Mouse (Mus musculus) spleen, adult 2 months (tissue): ENCODE results near the gene Rps15a. TPM values are rescaled to one million over a fixed set of nuclear protein-coding genes. Genes with fewer than 3 reads are reported as not detected.
A peak's percentile ranks its signal among the peaks of the same experiment; 100 is the strongest.

ENCODE experiments used
- DNase-seq, 2 experiments: peaks; one replicate each; pipeline versions ENCODE4 v3.0.0 to v3.0.0-alpha.2; 2012 to 2021; ENCODE audit warnings: low spot score in 2 of 2, low read depth in 1 of 2
- H3K27ac ChIP-seq: fragments of 200-500 bp; 2 replicates; pipeline ENCODE4 v1.5.1; 2012; ENCODE audit warnings: low read length, inconsistent platforms; ENCODE audit not compliant: insufficient read depth
- H3K27me3 ChIP-seq: fragments of 200-500 bp; 2 replicates; pipeline ENCODE4 v1.6.1; 2012; ENCODE audit warnings: mild to moderate bottlenecking, moderate library complexity, low read length, inconsistent platforms; ENCODE audit not compliant: control insufficient read depth, insufficient read depth
- H3K36me3 ChIP-seq: fragments of 200-500 bp; 2 replicates; pipeline ENCODE4 v1.6.1; 2012; ENCODE audit warnings: mild to moderate bottlenecking, low read length, inconsistent platforms; ENCODE audit not compliant: control insufficient read depth, insufficient read depth
- H3K4me1 ChIP-seq: fragments of 200-500 bp; 2 replicates; pipeline ENCODE4 v1.6.1; 2011; ENCODE audit warnings: inconsistent platforms; ENCODE audit not compliant: control insufficient read depth, insufficient read depth, insufficient read length
- H3K4me3 ChIP-seq: fragments of 200-500 bp; 2 replicates; pipeline ENCODE4 v1.5.1; 2011; ENCODE audit warnings: mild to moderate bottlenecking, inconsistent platforms; ENCODE audit not compliant: insufficient read depth, insufficient read length; ENCODE audit errors: extremely low read depth
- CTCF ChIP-seq: fragments of 200-500 bp; IDR thresholded peaks from 2 replicates; pipeline ENCODE4 v1.5.1; 2011; ENCODE audit warnings: mild to moderate bottlenecking, inconsistent platforms; ENCODE audit not compliant: insufficient read depth, insufficient read length, insufficient replicate concordance; ENCODE audit errors: extremely low read depth
- POLR2A ChIP-seq: fragments of 200-500 bp; IDR thresholded peaks from 2 replicates; pipeline ENCODE4 v1.6.1; 2011; ENCODE audit warnings: low read depth, low read length, inconsistent platforms
- WGBS: fragments of 180-500 bp; shearing (Covaris S2); methylation state at CpG from one replicate; pipeline ENCODE4 v1.1.7; 2018; 5-methylcytosine and 5-hydroxymethylcytosine counted together
- polyA plus RNA-seq: library from polyadenylated mRNA; depleted of rRNA; stranded (reverse); fragments of >200 nt; gene quantifications from 2 replicates; pipeline ENCODE4 v1.2.3, GENCODE M21; 2012

Rps15a gene
- polyA plus RNA-seq, 1 experiment, result 1,187 TPM

GRCm38 (mm10) chr7:118123512-118124411 lies 7.8 kb upstream of the Rps15a start:
- H3K36me3 ChIP-seq, result peaks cover 25% of the 10 kb centered on the region
- H3K27ac ChIP-seq, result no peak overlapping the region
- TF ChIP-seq CTCF (no peak), POLR2A (no peak)
- DNase-seq, result no peak
- WGBS, result 95% methylated on average over 4 of the region's 4 CpGs
- no peak overlapping the region for H3K4me3 ChIP-seq
- peaks cover 16% of the 10 kb centered on the region for H3K4me1 ChIP-seq
- no peaks in the 10 kb centered on the region for H3K27me3 ChIP-seq

- Histone ChIP-seq H3K4me1 (peaks cover 16% of the 10 kb centered on the region; the same call in 1 of the 2 replicates), H3K27ac (no peak overlapping the region; the same call in 1 of the 2 replicates), H3K27me3 (no peaks in the 10 kb centered on the region), H3K36me3 (peaks cover 26% of the 10 kb centered on the region), H3K4me3 (no peak overlapping the region)
- WGBS, result 93% methylated on average over 7 of the region's 7 CpGs
- TF ChIP-seq CTCF, result no peak
- TF ChIP-seq POLR2A, result no peak
- DNase-seq, result no peak
These were observed 6.2 kb upstream of the Rps15a start for GRCm38 (mm10) chr7:118122235-118122634.

- H3K36me3 ChIP-seq, result peaks cover 15% of the 10 kb centered on the region
- H3K27me3 ChIP-seq, result no peaks in the 10 kb centered on the region
- TF ChIP-seq POLR2A (no peak), CTCF (no peak)
- DNase-seq, result no peak
- H3K4me1 ChIP-seq, result peaks cover 20% of the 10 kb centered on the region; the same call in 1 of the 2 replicates
- 83% methylated on average over 1 of the region's 1 CpGs for WGBS
- H3K4me3 ChIP-seq, result no peak overlapping the region
- peak overlapping the region; percentile 89 for H3K27ac ChIP-seq
These were observed 4.7 kb upstream of the Rps15a start for GRCm38 (mm10) chr7:118120654-118121053.

DNA sequence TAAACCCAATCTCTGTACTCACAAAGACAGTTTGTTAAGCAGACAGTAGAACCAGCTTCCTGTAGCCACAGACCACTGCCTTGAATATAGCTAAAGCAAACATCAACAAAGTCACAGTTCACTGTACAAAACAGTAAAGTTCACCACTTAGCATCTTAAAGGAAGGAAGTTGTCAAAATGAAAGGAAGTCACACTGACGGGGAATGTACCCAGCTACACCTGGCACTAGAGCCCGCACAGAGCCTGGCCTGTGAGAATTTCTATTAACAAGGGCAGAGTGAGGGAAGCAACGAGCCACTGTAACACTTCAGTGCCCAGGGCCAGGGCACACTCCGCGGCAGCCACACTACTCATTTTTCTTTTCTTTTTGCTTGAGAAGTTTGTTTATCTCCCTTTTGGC lies 4.0 kb upstream of the Rps15a start:
- TF ChIP-seq POLR2A (no peak), CTCF (no peak)
- DNase-seq, result peak; percentile 61 to 70
- Histone ChIP-seq H3K27me3 (no peaks in the 10 kb centered on the region), H3K27ac (peak overlapping the region; percentile 89), H3K4me3 (no peak overlapping the region), H3K4me1 (peaks cover 22% of the 10 kb centered on the region; the same call in 1 of the 2 replicates), H3K36me3 (peaks cover 15% of the 10 kb centered on the region)
- 6% methylated on average over 5 of the region's 5 CpGs for WGBS

GRCm38 (mm10) chr7:118119142-118119541 lies 3.2 kb upstream of the Rps15a start:
- no peak for TF ChIP-seq CTCF
- no peak for TF ChIP-seq POLR2A
- H3K4me1 ChIP-seq, result peaks cover 26% of the 10 kb centered on the region
- H3K36me3 ChIP-seq, result peaks cover 17% of the 10 kb centered on the region
- no peak overlapping the region for H3K4me3 ChIP-seq
- 59% methylated on average over 2 of the region's 2 CpGs for WGBS
- peak overlapping the region; percentile 67 for H3K27ac ChIP-seq
- DNase-seq, result no peak
- no peaks in the 10 kb centered on the region for H3K27me3 ChIP-seq

DNA sequence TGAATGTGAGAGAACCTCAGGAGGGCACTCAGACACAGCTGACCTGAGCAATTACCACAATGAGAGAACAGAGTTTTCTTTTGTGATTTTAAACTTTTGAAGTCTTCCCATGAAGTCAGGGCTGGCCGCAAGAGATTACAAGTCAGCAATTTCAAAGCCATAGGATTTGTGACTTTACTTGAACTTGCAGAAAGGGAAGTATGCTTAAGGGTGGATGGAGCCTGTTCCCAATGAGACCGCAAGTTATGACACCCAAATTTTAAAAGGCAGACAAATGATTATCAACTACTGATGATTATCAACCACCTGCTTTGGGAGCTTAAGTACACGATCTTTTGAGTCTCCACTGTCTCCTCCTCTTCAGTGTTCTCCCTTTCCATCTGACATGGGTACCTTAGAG lies 2.4 kb upstream of the Rps15a start:
- H3K4me3 ChIP-seq, result no peak overlapping the region
- 72% methylated on average over 3 of the region's 3 CpGs for WGBS
- peaks cover 26% of the 10 kb centered on the region for H3K4me1 ChIP-seq
- no peak for TF ChIP-seq POLR2A
- TF ChIP-seq CTCF, result no peak
- DNase-seq, result no peak
- peak overlapping the region; percentile 36; the same call in 1 of the 2 replicates for H3K27ac ChIP-seq
- H3K36me3 ChIP-seq, result peaks cover 18% of the 10 kb centered on the region
- no peaks in the 10 kb centered on the region for H3K27me3 ChIP-seq

GRCm38 (mm10) chr7:118117539-118118210 lies 1.7 kb upstream of the Rps15a start:
- Histone ChIP-seq H3K4me3 (no peak overlapping the region), H3K4me1 (peaks cover 26% of the 10 kb centered on the region), H3K36me3 (peaks cover 20% of the 10 kb centered on the region), H3K27me3 (no peaks in the 10 kb centered on the region), H3K27ac (peak overlapping the region; percentile 36)
- WGBS, result 40% methylated on average over 4 of the region's 4 CpGs
- no peak for TF ChIP-seq CTCF
- TF ChIP-seq POLR2A, result no peak
- no peak for DNase-seq
